Mouse (Mus musculus) myocyte (in vitro differentiated cells): ENCODE measurements around the gene Ttyh3.

ENCODE experiments used
- CEBPB ChIP-seq: IDR thresholded peaks from 2 replicates; pipeline ENCODE4 v1.6.1; 2011; ENCODE audit warnings: mild to moderate bottlenecking, moderate library complexity; ENCODE audit not compliant: poor library complexity, insufficient read depth, severe bottlenecking
- E2F4 ChIP-seq: IDR thresholded peaks from one replicate; pipeline ENCODE4 v1.6.1; 2011; ENCODE audit warnings: mild to moderate bottlenecking, control low read depth, moderate library complexity; ENCODE audit not compliant: insufficient read depth
- MYOG ChIP-seq, 3 experiments: IDR thresholded peaks; one replicate each; pipeline ENCODE4 v1.6.1; 2011; ENCODE audit warnings: control low read depth in 2 of 3, low read depth in 2 of 3, mild to moderate bottlenecking in 2 of 3; ENCODE audit not compliant: insufficient read length in 2 of 3, control insufficient read depth in 1 of 3, insufficient read depth in 1 of 3
- POLR2A ChIP-seq: IDR thresholded peaks from one replicate; pipeline ENCODE4 v1.6.1; 2011; ENCODE audit warnings: low read depth, mild to moderate bottlenecking, control low read depth, moderate library complexity; ENCODE audit not compliant: insufficient read length
- POLR2AphosphoS2 ChIP-seq: IDR thresholded peaks from one replicate; pipeline ENCODE4 v1.6.1; 2011; ENCODE audit warnings: low read depth, control low read depth; ENCODE audit not compliant: insufficient read length
- TCF12 ChIP-seq: IDR thresholded peaks from one replicate; pipeline ENCODE4 v1.6.1; 2011; ENCODE audit warnings: mild to moderate bottlenecking, control low read depth; ENCODE audit not compliant: poor library complexity, insufficient read depth, severe bottlenecking

GRCm38 (mm10) chr5:140606386-140606785 is 42.4 kb downstream of the Ttyh3 start:
- TF ChIP-seq CEBPB (no peak), E2F4 (no peak), TCF12 (no peak), POLR2A (no peak), MYOG (IDR thresholded peaks at IDR 0.05; ENCODE audit: control insufficient read depth in 1 of 3, insufficient read depth in 1 of 3, insufficient read length in 2 of 3, low read depth in 2 of 3) (no peak), POLR2AphosphoS2 (no peak)
